Mouse (Mus musculus) neural tube, embryonic 10.5 days (tissue): ENCODE data around the gene Jrkl.
A peak's percentile ranks its signal among the peaks of the same experiment; 100 is the strongest.

Experiments used
- DNase-seq: peaks from one replicate; pipeline ENCODE4 v3.0.0-alpha.2; 2017; ENCODE audit warnings: low spot score; ENCODE audit errors: extremely low spot score

The Jrkl gene

GRCm38 (mm10) chr9:13245481-13245880 is at the start of gene Jrkl:
Jrkl (minus strand) TSS chr9:13245829.
- peak; percentile 42 for DNase-seq

GRCm38 (mm10) chr9:13287482-13287881 is 41.9 kb upstream of the Jrkl start:
- no peak for DNase-seq

- no peak for DNase-seq
These were observed 27.6 kb upstream of the Jrkl start for GRCm38 (mm10) chr9:13273219-13273618.

GRCm38 (mm10) chr9:13260980-13261379 is 15.4 kb upstream of the Jrkl start:
- no peak for DNase-seq

- DNase-seq = no peak
These were observed 12.5 kb upstream of the Jrkl start for GRCm38 (mm10) chr9:13258173-13258572.

GRCm38 (mm10) chr9:13256726-13257125 is 11.1 kb upstream of the Jrkl start:
- DNase-seq = no peak

GRCm38 (mm10) chr9:13251251-13251650 is 5.6 kb upstream of the Jrkl start:
- no peak for DNase-seq

GRCm38 (mm10) chr9:13248104-13248503 is 2.5 kb upstream of the Jrkl start:
- DNase-seq = no peak

- peak; percentile 92 for DNase-seq
These were observed 1.4 kb upstream of the Jrkl start, which contains the start of gene Ccdc82 for GRCm38 (mm10) chr9:13246815-13247638. Ccdc82 (plus strand) TSS chr9:13246955.

GRCm38 (mm10) chr9:13242321-13242720 is 3.3 kb downstream of the Jrkl start:
- no peak for DNase-seq

GRCm38 (mm10) chr9:13231545-13232216 is 13.9 kb downstream of the Jrkl start:
- DNase-seq = no peak

GRCm38 (mm10) chr9:13230553-13230952 is 15.1 kb downstream of the Jrkl start:
- DNase-seq = peak; percentile 26

GRCm38 (mm10) chr9:13225872-13226271 is 19.8 kb downstream of the Jrkl start:
- DNase-seq = no peak

GRCm38 (mm10) chr9:13206369-13206768 is 39.3 kb downstream of the Jrkl start:
- DNase-seq = no peak

GRCm38 (mm10) chr9:13203681-13204080 is 41.9 kb downstream of the Jrkl start:
- no peak for DNase-seq

GRCm38 (mm10) chr9:13203109-13203508 is 42.5 kb downstream of the Jrkl start:
- no peak for DNase-seq

- DNase-seq = no peak
These were observed 45.5 kb downstream of the Jrkl start for GRCm38 (mm10) chr9:13200079-13200478.

- peak; percentile 35 for DNase-seq
These were observed 49.9 kb downstream of the Jrkl start for GRCm38 (mm10) chr9:13195762-13196161.

GRCm38 (mm10) chr9:13195268-13195667 is 50.4 kb downstream of the Jrkl start:
- no peak for DNase-seq

GRCm38 (mm10) chr9:13194619-13195018 is 51.0 kb downstream of the Jrkl start:
- DNase-seq = no peak
